Mouse (Mus musculus) MEL (cell line): Measurements from ENCODE around the gene Gm21149.
"Not testable (repeated sequence)": the region's sequence is repeated elsewhere in the genome, so short reads cannot be mapped to it uniquely, and the experiment has no call there.

Experiments used
- CTCF ChIP-seq, 3 experiments: IDR thresholded peaks in 2 of 3; conservative IDR thresholded peaks in 1 of 3; 2 replicates each; pipeline ENCODE4 v1.5.1; 2011 to 2012; ENCODE audit warnings: low read length in 3 of 3, low read depth in 2 of 3, mild to moderate bottlenecking in 2 of 3, improper control_type of control experiment in 1 of 3, inconsistent platforms in 1 of 3, mixed read lengths in 1 of 3, moderate library complexity in 1 of 3; ENCODE audit not compliant: control insufficient read depth in 1 of 3, insufficient read depth in 1 of 3, poor library complexity in 1 of 3, severe bottlenecking in 1 of 3
- EP300 ChIP-seq, 2 experiments: IDR thresholded peaks; 2 replicates each; pipeline ENCODE4 v1.6.1; 2011; ENCODE audit warnings: improper control_type of control experiment in 2 of 2, low read length in 2 of 2, low read depth in 1 of 2, mild to moderate bottlenecking in 1 of 2
- GATA1 ChIP-seq: IDR thresholded peaks from 2 replicates; pipeline ENCODE4 v1.6.1; 2011; ENCODE audit warnings: low read depth, low read length, improper control_type of control experiment
- KAT2A ChIP-seq: conservative IDR thresholded peaks from 2 replicates; pipeline ENCODE4 v1.6.1; 2012; ENCODE audit warnings: low read depth, low read length, improper control_type of control experiment, inconsistent platforms
- MAX ChIP-seq: IDR thresholded peaks from 2 replicates; pipeline ENCODE4 v1.6.1; 2011; ENCODE audit warnings: low read length, improper control_type of control experiment
- MAZ ChIP-seq: IDR thresholded peaks from 2 replicates; pipeline ENCODE4 v1.6.1; 2012; ENCODE audit warnings: low read depth, mild to moderate bottlenecking, inconsistent platforms, low read length, improper control_type of control experiment
- NRF1 ChIP-seq: IDR thresholded peaks from 2 replicates; pipeline ENCODE4 v1.6.1; 2014; ENCODE audit warnings: low read depth, mild to moderate bottlenecking, inconsistent platforms, low read length, improper control_type of control experiment, moderate library complexity; ENCODE audit not compliant: poor library complexity, insufficient read depth, severe bottlenecking
- POLR2A ChIP-seq, 2 experiments: IDR thresholded peaks; 2 replicates each; pipeline ENCODE4 v1.6.1; 2011 to 2012; ENCODE audit warnings: low read length in 2 of 2, mild to moderate bottlenecking in 2 of 2, control low read depth in 1 of 2, improper control_type of control experiment in 1 of 2, low read depth in 1 of 2, moderate library complexity in 1 of 2; ENCODE audit not compliant: control insufficient read depth in 1 of 2, insufficient read depth in 1 of 2, poor library complexity in 1 of 2
- POLR2AphosphoS2 ChIP-seq: IDR thresholded peaks from 2 replicates; pipeline ENCODE4 v1.6.1; 2011; ENCODE audit warnings: low read length, improper control_type of control experiment
- SIN3A ChIP-seq: IDR thresholded peaks from 2 replicates; pipeline ENCODE4 v1.6.1; 2012; ENCODE audit warnings: low read length, improper control_type of control experiment, inconsistent platforms
- TBP ChIP-seq: IDR thresholded peaks from 2 replicates; pipeline ENCODE4 v1.8.0; 2011; ENCODE audit warnings: low read depth, low read length, improper control_type of control experiment
- USF2 ChIP-seq, 2 experiments: IDR thresholded peaks; 2 replicates each; pipeline ENCODE4 v1.6.1; 2011 to 2012; ENCODE audit warnings: improper control_type of control experiment in 2 of 2, low read length in 2 of 2, borderline replicate concordance in 1 of 2, inconsistent platforms in 1 of 2, low read depth in 1 of 2, mild to moderate bottlenecking in 1 of 2; ENCODE audit not compliant: insufficient read depth in 1 of 2
- ZKSCAN1 ChIP-seq: IDR thresholded peaks from 2 replicates; pipeline ENCODE4 v1.6.1; 2012; ENCODE audit warnings: low read depth, mild to moderate bottlenecking, inconsistent platforms, low read length, improper control_type of control experiment, moderate library complexity
- ZNF384 ChIP-seq: IDR thresholded peaks from 2 replicates; pipeline ENCODE4 v1.6.1; 2012; ENCODE audit warnings: low read depth, mild to moderate bottlenecking, inconsistent platforms, low read length, improper control_type of control experiment

DNA sequence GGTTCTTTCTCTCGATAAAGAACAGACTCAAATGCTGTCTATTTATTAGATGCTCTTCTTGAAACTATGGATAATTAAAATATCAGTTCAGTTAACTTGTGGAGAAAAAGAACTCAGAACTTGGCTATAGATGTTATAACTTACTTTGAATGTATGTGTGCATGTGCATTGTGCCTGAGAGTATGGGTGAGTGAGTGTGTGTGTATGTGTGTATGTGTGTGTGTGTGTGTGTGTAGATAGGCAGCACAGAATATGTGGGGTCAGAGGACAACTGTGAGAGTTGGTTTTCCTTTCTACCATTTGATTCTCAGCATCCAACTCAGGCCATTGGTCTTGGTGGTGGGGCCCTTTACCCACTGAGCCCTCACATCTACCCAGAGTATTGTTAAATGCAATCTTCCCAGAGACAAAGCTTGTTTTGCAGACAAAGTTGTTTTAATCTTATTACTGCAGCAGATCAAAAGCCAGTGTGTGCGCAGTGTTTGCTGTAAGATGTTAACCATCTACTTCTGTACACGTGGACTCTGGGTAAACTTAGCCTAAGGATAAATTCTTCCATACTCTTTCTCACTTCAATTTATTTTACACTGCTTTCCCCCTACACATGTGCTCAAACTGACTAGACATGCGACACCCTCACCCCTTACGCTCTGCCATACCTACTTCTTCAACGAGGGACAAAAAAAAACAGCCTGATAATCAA, 31.6 kb upstream of the Gm21149 start:
- TF ChIP-seq CTCF (IDR thresholded peaks at IDR 0.05 in 2 of 3, conservative IDR thresholded peaks at IDR 0.05 in 1 of 3; ENCODE audit: control insufficient read depth in 1 of 3, insufficient read depth in 1 of 3, low read depth in 2 of 3, low read length in 3 of 3, poor library complexity in 1 of 3, severe bottlenecking in 1 of 3): 0 out of 6 replicates have a peak, but pooled peaks of 1 of the 3 experiments have one; percentile 14
- not testable (repeated sequence) for TF ChIP-seq GATA1; SIN3A; MAX; MAZ; POLR2A (IDR thresholded peaks at IDR 0.05; ENCODE audit: control insufficient read depth in 1 of 2, insufficient read depth in 1 of 2, low read depth in 1 of 2, low read length in 2 of 2, poor library complexity in 1 of 2); POLR2AphosphoS2; KAT2A; TBP; NRF1; ZNF384; EP300 (IDR thresholded peaks at IDR 0.05; ENCODE audit: low read depth in 1 of 2, low read length in 2 of 2); ZKSCAN1; USF2 (IDR thresholded peaks at IDR 0.05; ENCODE audit: borderline replicate concordance in 1 of 2, insufficient read depth in 1 of 2, low read depth in 1 of 2, low read length in 2 of 2)
